Mouse (Mus musculus): Measurements from ENCODE around the gene Haspin.

Gene Haspin

DNA sequence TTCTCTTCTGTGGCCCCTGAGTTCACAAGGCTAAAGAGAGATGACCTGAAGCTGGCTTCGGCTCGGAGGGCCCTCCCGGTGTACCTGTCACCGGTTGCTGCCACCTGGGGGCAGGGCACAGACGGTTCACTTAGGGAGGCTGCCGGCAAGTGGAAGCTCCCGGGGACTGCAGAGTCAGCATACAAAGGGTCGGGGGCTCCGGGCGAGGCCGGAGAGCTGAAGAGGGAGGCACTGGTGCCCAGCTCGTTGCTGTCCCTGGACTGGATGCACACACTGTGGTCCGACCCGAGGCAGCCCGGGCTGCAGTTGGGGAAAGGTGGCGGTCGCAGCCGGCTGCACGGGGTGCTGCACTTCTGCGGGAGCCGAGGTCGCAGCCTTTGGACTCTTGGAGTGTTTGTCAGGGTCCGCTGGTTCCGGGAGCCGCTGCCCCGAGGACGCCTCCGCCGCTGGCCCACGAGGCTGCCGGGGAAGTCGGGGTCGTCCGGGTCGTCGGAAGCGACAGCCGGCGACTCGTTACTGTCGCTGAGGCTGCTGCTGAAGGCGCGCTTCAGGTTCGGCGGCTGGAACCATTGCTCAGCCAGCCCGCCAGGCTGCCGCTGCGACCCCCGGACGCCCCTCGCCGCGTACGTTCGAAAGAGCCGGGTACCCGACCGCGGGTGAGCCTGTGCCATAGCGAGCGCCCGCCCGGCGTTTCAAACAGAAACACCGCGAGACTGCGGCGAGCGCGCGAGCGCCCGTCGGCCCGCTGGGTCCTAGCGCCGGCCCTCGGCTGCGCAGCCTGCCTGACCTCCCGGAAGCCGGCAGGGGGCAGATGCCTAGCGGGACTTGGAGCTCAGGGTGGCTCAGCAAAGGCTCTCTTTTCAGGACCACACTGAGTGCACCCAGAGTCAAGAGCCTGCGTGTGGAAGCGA, at the start of gene Haspin:
Gene Haspin (minus strand): TSS at position 704 of the 911 bp plus-strand sequence.
- DNase-seq (ENCODE audit: low read depth, low spot score), result peak; percentile 91

DNA sequence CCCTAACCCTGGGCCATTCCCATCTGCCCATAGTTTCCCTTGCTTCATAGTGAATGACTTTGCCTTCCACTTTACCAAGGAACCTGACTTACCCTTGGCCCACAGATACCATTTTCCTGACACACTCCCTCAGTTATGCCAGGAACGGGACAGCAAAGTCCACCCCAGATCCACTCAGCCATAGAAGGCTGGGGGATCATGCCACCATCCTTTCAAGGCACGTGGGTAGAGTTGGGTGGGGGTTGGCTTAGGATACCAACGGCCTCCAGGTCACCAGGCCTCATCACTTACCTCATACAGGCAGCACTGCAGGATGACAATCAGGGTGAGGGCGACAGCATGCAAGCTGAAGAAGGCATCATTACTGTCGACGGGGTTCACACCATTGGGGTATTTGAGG, 49.1 kb upstream of the Haspin start:
- DNase-seq (ENCODE audit: low read depth, low spot score), result no peak

DNA sequence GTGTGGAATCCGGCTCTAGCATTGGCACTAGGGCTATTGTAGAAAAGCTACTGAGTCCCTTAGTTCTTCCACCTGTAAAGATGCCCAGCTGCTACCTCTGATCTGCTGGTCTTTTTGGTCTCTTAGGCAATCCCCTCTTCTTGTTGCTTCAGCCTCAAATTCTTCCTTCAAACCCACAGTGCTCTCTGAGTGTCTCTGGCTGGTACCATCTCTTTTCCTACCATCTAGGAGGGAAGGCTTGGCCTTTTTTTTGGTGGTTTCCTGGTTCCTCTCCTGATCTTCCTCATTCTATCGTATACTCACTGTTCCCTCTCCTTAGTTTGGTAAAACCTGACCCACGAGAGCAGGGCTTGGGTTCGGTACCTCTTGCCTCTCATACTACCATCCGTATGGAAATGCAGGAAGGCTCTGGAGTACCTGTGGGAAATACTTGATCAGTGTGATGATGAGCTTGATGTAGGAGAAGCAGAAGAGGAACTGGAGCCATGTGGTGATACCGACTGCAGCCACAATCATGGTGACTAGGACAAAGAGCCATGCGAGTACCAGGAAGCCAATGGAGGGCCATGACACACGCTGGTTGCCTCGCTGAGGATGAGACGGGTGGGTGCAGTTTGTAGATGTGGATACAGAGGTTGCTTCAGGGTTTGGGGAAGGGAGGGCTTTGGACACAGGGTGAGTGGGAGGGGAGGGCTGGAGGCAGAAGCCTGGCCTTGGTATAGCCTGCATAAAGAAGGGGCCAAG, 48.0 kb upstream of the Haspin start:
- DNase-seq (ENCODE audit: low read depth, low spot score), result no peak

DNA sequence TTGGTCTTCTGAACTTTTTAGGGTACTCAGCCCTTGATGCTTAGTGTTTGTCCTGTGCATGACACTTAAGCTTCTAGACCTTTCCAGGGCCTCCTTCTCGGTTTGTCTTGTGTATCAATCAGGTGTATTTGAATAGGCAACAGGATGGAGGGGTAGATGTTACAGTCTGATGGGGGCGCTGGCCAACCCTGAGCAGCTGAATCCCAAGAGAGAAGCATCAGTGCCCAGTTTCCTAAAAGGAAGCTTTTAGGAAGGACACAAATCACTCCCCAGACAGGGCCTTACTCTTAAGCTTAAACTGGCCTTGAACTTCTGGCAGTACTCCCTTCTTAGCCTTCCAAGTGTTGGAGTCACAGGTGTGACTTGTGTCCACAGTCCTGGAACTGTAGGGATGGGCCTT, 39.8 kb upstream of the Haspin start:
- DNase-seq (ENCODE audit: low read depth, low spot score), result no peak

DNA sequence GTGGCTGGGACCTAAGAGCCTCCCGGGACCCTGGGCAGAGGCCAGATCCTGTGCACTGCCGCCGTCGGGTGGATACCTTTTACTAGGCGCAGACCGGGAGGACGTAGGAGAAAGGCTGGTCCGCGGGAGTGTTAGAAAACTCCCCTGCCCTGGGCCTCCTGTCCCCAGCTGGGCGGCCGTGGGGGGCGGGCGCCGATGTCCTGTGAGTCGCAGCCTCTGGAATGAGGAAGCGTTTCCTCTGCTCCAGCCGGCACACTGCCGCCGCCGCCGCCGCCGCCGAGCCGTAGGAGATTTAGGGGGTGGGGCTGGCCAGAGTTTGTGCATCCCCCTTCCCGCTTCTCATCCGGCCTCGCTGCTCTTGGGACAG, 39.4 kb upstream of the Haspin start:
- peak; percentile 73 for DNase-seq (ENCODE audit: low read depth, low spot score)

DNA sequence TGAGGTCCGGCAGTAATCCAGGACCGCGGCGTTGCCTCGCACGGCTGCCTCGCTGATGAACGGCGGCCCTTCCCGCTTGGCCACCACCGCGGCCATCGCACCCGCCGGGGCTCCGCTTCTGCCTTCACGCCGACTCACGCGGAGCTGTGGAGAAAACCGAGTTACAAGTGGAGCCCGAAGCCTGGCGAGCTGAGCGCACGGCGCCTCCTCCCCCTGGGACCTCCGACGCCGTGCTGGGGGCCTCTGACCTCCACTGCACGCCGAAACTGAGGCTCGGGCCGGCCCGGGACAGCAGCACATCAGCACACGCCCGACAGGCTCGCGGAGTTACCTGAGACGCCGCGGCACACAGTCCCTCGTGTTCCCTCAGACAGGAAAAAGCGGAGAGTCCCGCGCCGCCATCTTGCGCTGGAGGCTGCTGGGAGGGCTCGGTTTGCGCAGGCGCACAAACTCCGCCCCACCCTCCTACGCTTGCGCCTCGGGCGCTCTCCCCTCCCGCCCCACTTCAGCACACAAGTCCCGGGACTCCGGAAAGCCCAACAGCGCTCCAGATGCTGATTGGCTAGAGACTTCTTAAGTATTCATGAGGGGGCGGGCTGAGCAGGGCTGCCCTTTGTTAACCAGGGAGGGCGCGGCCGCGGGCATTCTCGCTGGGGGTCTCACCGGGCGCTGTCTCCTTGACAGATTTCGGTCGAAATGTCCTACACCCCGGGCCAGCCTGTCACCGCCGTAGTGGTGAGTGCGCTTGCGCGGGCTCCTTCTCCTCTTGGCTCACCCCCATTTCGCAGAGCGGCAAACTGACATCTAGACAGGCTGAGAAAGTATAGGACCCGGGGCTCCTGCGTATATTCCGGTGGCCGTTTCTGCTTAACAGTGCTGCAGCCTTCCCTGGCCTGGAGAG, 38.8 kb upstream of the Haspin start, which contains the start of the genes Emc6 and Tax1bp3:
Gene Emc6 (minus strand): TSS at position 430 of the 901 bp plus-strand sequence.
Gene Tax1bp3 (plus strand): TSS at position 476 of the 901 bp plus-strand sequence.
- peak; percentile 98 for DNase-seq (ENCODE audit: low read depth, low spot score)

DNA sequence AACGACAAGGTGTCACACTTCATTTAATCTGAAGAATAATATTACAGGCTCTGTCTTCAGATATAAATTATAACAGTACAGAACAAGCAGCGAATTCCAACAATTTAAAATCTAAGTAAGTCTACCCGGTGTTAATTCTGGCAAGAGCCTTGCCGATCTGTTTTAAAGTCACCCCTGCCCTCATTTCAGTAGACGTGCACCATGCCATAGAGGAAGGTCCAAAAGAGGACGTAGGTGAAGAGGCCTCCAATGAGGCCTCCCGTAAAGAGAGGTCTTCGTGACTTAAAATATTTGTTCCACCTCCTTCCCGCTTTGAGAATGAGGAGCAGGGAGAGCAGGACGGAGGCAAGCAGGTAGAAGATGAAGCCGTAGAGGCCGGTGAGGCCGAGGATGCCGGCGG, 38.1 kb upstream of the Haspin start:
- DNase-seq (ENCODE audit: low read depth, low spot score), result no peak

DNA sequence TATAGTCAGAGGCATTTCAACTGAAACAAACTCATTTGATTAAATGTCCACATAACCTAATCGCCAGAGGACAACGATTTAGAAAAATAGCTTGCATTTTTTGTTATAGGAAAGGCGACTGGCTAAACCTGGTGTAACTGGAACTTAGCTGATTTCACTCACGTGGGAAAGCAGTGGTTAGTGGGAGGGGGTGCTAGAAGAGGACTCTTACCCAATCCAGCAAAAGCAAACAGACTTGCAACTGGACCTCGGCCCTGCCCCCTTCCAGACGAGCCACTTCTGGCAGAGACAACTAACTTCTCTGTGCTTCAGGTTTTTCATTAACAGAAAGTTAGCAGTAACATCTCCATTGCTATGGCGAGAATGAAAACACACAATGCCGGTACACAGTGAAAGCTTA, 37.5 kb upstream of the Haspin start:
- no peak for DNase-seq (ENCODE audit: low read depth, low spot score)

DNA sequence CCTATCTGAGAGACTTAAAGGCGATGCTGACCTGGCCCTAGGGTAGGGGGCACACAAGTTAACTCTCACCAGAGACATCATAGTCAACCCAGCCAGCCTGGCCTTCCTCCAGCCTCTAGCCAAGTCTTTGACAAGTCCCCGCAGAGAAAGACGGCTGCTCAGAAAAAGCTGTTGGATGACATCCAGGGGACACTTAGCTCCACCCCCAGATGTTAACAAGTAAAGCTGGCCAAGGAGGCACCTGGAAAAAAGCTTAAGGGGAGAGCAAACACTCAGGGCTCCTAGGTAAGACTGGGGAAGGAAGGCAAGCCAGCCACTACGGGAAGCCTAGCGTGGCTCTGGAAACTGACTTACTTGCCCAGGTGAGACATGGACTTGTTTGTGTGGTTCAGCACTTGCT, 34.1 kb upstream of the Haspin start:
- DNase-seq (ENCODE audit: low read depth, low spot score), result no peak

DNA sequence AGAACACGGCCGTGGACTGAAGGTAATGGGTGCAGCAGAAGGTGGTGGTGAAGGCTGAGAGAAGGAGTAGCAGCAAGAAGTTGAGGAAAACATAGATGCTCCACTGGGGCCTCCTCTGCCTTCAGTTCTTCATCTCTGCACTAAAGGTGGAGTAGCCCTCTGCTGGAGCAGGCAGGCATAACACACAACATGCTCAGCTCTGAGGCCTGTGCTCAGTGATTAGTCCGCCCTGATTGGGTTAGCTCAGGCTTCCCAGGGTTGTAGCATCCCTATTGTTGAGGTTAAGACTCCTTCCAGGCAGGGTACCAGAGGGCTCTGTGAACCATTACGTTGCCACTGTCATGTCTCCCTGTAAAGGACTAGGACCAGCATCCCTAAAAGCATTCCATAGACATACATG, 31.1 kb upstream of the Haspin start:
- peak; percentile 47 for DNase-seq (ENCODE audit: low read depth, low spot score)

DNA sequence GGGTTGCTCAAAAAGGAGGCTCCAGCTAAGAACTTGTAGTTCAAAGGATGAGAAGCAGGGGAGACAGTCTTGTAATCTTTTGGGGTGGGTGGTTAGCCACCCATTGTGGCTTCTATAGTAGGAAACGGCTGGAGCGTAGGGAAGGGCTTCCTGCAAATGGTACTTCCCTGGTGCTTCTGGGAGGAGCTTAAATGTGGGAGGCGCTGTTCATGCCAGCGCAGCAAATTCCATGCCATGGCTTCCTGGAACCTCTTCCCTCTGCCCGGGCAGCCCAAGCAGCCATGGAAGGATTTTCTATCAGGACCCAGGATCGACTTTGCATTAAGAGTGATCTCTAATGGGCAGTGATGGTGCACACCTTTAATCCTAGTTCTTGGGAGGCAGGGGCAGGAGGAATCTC, 30.5 kb upstream of the Haspin start:
- DNase-seq (ENCODE audit: low read depth, low spot score), result no peak

DNA sequence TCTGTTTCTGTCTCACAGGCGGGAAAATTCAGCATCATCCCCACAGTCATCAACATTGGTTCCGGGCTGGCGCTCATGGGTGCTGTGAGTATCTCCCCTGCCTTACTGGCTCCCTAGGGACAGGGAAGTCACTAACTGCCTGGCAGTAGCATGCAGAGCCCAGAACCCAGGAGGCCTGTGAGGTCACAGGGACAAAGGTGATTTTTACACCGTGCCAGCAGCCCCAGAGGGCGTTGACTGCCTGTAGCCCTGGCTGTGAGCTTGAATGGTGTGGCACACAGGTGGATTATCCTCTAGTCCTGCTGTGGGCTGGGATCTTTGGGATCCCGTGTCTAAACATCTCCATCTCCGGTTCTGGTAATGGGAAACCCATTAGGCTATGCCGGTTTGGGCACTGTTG, 30.0 kb upstream of the Haspin start:
- DNase-seq (ENCODE audit: low read depth, low spot score), result no peak

DNA sequence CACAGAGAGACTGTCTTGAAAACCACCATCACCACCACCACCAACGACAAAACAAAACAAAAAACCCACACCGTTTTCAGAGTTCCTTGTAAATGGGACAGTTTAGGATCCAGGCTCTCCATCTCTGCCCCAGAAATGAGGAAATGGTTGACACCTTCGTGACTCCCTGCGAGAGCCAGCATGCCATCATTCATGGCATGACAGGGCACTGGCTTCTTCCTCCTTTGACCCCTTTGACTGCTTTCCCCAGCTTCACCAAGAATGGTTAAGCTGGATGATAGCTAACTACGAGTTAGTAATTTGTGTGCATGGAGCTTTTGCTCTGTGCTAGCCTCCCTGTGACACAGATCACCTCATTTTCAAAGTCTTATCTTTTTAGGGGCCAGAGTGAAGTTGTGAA, 24.2 kb upstream of the Haspin start:
- DNase-seq (ENCODE audit: low read depth, low spot score), result no peak

DNA sequence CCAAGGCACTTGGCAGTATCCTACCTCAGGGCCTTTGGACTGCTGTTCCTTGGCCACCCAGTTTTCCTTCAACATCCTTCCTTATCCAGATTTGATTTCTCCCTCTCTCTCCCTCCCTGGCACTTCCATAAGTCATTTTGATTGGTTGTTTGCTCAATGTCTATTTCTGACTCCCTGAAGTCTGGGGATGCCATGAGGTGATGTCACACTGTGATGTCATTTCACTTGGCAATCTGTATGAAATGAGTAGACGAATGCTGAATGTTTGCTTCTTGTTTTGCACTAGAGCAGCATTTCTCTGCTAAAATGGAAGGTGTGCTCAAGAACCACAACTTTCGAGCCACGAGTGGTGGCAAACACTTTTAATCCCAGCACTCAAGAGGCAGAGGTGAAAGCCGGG, 23.5 kb upstream of the Haspin start:
- DNase-seq (ENCODE audit: low read depth, low spot score), result no peak

DNA sequence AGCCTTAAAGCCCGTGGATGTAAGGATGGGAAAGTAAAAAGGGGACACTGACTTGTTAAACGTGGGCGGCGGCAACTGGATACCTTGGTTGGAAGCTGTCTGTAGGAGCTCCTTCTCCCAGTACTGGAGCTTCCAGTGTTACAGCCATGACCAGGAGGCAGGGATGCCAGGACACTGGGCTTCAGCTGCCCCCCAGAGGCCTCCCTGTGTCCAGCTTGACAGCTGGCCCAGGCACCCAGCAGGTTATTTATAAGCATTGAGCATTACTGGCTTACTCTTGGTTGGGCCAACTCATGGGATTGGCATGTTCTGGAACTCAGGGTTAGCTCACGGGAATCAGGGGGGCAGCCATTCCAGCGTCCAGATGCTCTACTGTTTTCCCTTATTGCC, 22.7 kb upstream of the Haspin start:
- no peak for DNase-seq (ENCODE audit: low read depth, low spot score)

DNA sequence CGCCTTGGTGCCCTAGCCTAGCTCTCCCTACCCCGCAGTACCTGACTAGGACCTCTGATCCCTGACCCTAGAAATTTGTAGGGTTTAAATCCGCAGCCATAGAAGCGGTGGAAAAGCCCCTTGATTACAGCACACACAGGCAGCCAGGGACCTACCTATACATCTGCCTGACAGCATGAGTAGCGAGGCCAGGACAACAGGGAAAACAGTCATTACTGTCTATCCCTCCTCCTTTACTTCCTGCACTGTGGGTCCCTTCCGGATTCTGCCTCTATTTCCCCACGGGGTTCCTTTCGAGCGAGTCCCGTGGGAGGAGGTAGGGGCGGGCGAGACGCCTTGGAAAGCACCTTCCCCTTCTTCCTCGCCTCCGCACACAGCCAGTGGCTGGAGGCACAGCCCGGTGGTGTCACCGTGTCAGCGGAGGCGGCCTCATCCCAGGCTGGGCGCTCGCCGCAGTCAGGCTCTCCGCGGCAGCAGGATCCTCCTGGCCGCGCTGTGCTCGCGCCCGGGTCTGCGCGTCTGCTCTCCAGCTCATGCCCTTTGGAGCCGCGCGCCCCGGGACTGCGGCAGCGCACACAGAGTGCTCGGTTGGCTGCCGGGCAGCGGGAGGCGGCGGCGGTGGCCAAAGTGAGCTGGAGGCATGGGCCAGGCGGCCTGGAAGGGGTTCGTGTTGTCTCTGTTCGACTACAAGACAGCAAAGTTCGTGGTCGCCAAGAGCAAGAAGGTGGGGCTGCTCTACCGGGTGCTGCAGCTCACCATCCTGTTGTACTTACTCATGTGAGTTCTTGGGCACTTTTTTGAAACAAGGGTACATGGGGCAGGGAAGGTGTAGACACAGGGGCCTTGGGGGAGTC, 22.1 kb upstream of the Haspin start, which contains the start of gene P2rx5:
Gene P2rx5 (plus strand): TSS at position 465 of the 854 bp plus-strand sequence.
- no peak for DNase-seq (ENCODE audit: low read depth, low spot score)

DNA sequence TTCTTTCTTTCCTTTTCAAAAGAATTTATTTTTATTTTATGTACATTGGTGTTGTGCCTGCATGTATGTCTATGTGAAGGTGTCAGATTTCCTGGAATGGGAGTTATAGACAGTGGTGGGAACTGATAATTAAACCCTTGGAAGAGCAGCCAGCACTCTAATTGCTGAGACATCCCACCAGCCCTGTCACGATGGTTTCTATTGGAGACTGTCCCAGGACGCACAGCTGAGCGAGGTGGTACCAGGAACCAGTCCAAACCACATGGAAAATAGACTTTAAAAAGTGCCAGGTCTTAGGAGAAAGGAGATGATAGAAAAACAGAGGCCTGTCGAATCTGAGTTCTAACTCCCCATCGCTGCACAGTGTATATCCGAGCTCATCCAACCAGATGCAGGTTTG, 17.0 kb upstream of the Haspin start:
- DNase-seq (ENCODE audit: low read depth, low spot score), result no peak

DNA sequence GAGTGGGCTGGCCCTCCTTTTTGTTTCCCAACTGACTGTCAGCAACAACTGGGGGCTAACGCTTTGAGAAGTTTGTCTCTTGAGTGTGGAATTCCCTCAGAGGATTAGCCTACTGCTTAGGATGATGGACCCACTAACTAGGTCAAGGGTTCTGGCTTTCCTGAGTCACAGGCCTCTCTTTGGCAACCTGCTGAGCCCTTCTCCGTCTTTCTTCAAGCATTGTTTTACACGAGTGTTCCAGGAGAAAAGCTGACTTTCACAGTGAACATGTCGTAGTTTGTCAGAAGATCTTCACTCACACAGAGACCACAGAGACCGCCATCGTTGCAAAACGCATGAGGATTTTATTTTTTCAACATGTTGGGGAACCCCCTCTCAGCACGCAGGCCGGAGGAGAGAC, 10.1 kb upstream of the Haspin start:
- no peak for DNase-seq (ENCODE audit: low read depth, low spot score)

DNA sequence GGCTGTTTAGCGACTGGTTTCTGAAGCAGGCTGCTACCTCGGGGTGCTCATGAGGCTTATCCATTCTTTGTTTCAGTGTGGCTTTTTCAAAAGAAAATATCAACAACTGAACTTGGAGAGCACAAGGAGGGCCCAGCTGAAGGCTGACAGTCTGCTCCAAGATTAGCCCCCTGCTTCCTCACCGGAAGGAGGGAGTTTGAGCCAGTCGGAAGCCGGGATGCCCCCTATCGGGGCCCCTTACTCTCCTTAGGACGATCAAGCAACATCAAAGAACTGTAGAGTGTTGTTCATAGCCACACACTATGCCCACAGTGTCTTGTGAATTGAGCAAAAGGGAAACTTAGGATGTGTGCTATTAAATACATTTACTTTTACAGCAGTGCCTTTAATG, 8.9 kb upstream of the Haspin start:
- DNase-seq (ENCODE audit: low read depth, low spot score), result no peak

DNA sequence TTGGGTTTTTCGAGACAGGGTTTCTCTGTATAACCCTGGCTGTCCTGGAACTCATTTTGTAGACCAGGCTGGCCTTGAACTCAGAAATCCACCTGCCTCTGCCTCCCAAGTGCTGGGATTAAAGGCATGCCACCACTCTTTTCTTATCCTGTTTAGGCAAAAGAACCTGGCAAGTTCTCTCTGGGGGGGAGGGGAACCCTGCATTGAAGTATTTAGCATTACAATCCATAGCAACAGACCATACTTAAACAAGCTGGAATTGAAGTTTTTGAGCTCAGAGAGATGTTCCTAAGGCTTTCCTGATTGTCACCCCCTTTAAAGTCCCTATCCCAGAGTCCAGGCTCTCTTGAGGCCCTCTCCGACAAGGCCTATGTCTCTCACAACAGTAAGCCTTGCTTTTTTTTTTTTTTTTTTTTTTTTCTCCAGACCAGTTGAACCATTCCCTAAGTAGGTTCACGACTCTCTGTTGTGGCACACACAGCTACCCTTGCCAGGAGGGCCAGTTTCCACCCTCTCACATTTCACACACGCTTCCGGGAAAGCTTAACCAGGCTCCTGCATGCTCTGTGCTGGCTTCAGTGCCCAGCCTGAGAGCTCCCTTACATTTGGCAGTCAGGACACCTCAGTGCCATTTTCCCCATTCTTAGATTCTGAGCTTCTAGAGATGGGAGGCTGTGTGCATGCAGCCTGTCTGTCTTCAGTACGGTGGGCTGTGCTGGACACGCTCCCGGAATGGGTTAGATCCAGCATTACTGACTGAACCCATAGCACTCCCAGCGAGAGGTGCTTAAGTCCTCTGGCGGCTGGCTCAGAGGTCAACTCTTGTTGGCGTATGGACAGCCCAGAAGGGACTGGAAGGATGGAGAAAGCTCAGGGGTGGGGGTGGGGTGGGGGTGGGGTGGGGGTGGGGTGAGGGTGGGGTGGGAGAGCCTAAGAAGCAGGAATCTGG, 8.2 kb upstream of the Haspin start:
- DNase-seq (ENCODE audit: low read depth, low spot score), result no peak
